Comparison of ENCODE assay signal across 8 mouse cellular contexts in genomic region chr17:8867331-8868237, GRCm38 (mm10).
A peak's percentile ranks its signal among the peaks of the same experiment; 100 is the strongest.
DNase-seq lines count a peak whose midpoint lies in the region; ATAC-seq lines count a peak whose summit lies in the region.
"Had no signal": no experiment of that assay in that cellular context is flagged by ENCODE, and none has a peak within 500 bp of the region (broad histone marks: within the 10 kb centered on the region; RNA-seq: fewer than 3 reads in every experiment).

No protein-coding gene starts in this region.

- peaks cover 29% of the 10 kb centered on the region for H3K4me1 ChIP-seq in liver, embryonic 12.5 days

- no peaks in the 10 kb centered on the region for H3K9me3 ChIP-seq in liver, embryonic 12.5 days (replicated peaks)

- H3K27ac ChIP-seq in liver, embryonic 12.5 days = no peak overlapping the region

- H3K4me3 ChIP-seq in liver, embryonic 12.5 days = no peak overlapping the region

- no peak overlapping the region for H3K9ac ChIP-seq in liver, embryonic 12.5 days

- WGBS in liver, embryonic 12.5 days (ENCODE audit: insufficient replicate concordance) = 21% methylated on average over 25 of the region's 25 CpGs

- no peaks in the 10 kb centered on the region; the same call in 1 of the 2 replicates for H3K27me3 ChIP-seq in liver, embryonic 12.5 days (replicated peaks)

- peak overlapping the region; percentile 34 for H3K4me2 ChIP-seq in liver, embryonic 12.5 days

- DNase-seq in lung, postnatal 36 days = peak; percentile 22
- no peak for DNase-seq in lung, postnatal 14 days
- peak; percentile 50 for DNase-seq in thymus, postnatal 25 days
- no peak for DNase-seq in urinary bladder, postnatal 4 days (ENCODE audit: low spot score in 2 of 2)
- no peak for DNase-seq in left cerebral cortex, adult 11 months (ENCODE audit: low spot score)
- DNase-seq: layer of hippocampus, postnatal 36 days had no signal

- ATAC-seq in common myeloid progenitor, adult 5-6 weeks (replicated peaks; ENCODE audit: low read depth, poor library complexity, severe bottlenecking) = peak; percentile 73
- peak; percentile 65; the same call in 1 of the 2 replicates for ATAC-seq in liver, embryonic 12.5 days

- H3K36me3 ChIP-seq in liver, embryonic 12.5 days = no peaks in the 10 kb centered on the region

Comparison
In these comparisons a context has a peak if more than half of its experiments do, and no peak if none do; other contexts are left out.
1. DNase-seq: peak in lung, postnatal 36 days (single experiment) and thymus, postnatal 25 days (single experiment); none in lung, postnatal 14 days (single experiment), urinary bladder, postnatal 4 days (0 of 2) and left cerebral cortex, adult 11 months (single experiment).